Mouse (Mus musculus) ES-Bruce4 (cell line): ENCODE measurements around the gene D430041D05Rik.

Experiments used
- CTCF ChIP-seq: IDR thresholded peaks from one replicate; pipeline ENCODE4 v1.8.1; 2011; ENCODE audit warnings: low read depth, low read length
- EP300 ChIP-seq: IDR thresholded peaks from 2 replicates; pipeline ENCODE4 v1.6.1; 2011; ENCODE audit warnings: low read depth, low read length; ENCODE audit not compliant: insufficient read depth
- POLR2A ChIP-seq: IDR thresholded peaks from one replicate; pipeline ENCODE4 v1.8.1; 2011; ENCODE audit warnings: low read length; ENCODE audit not compliant: insufficient read depth

DNA sequence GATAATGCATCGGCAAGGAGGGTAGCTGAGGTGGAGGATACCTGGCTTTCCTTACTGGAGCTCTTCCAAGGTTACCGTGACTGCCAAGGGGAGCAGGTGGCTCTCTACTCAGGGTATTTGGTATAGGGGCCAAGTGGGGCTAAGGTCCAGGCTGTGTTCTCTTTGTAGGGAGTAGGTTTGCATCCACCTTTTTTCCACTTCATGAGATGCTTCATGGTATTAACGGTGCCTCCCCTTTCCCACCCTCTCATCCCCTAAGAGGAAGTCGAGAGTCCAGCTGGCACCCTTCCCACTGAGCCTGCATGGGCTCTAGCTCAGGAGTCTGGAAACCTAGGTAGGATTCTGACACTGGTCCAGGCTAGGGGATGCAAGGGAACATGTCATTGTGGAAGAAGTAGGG, 257.5 kb downstream of the D430041D05Rik start:
- TF ChIP-seq POLR2A (no peak), CTCF (no peak), EP300 (no peak)
